Mouse (Mus musculus): ENCODE measurements around the gene Ccdc120.

The Ccdc120 gene

GRCm38 (mm10) chrX:7696520-7696919 lies 54.2 kb downstream of the Ccdc120 start:
- DNase-seq (ENCODE audit: low read depth, low spot score), result no peak

- DNase-seq (ENCODE audit: low read depth, low spot score), result no peak
These were observed 57.8 kb downstream of the Ccdc120 start for GRCm38 (mm10) chrX:7692862-7693261.

- no peak for DNase-seq (ENCODE audit: low read depth, low spot score)
These were observed 60.2 kb downstream of the Ccdc120 start for GRCm38 (mm10) chrX:7690486-7690885.

GRCm38 (mm10) chrX:7688321-7688720 lies 62.4 kb downstream of the Ccdc120 start:
- DNase-seq (ENCODE audit: low read depth, low spot score), result no peak

Measured in WW6 (cell line).